Comparison of ENCODE assay signal across 10 mouse cellular contexts in the genomic region with DNA sequence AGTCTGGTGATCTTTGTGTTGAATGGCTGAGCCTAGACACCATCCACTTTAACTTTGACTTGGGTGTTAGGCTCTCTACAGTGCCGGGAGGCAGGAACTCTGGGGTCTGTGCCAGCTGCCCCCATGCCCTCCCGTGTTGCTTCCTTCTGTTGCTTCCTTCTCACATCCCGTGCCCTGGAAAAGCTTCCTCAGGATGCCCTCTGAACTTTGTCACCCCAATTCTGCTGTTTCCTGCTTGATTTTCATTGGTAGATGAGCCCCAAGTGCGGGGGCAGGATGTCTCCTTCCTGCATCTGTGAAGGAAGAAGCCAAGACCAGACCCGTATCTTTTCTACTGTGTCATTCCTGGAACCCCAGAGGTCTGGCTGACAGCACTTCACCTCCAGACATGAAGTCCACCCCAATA. TPM values are rescaled to one million over a fixed set of nuclear protein-coding genes. Genes with fewer than 3 reads are reported as not detected.
DNase-seq lines count a peak whose midpoint lies in the region; ATAC-seq and TF ChIP-seq lines count a peak whose summit lies in the region.
"Had no signal": no experiment of that assay in that cellular context is flagged by ENCODE, and none has a peak within 500 bp of the region (broad histone marks: within the 10 kb centered on the region; RNA-seq: fewer than 3 reads in every experiment).

No protein-coding gene starts in this region.

- WGBS in lung, adult 2 months = 36% methylated on average over 5 of the region's 5 CpGs
- 50% methylated on average over 5 of the region's 5 CpGs for WGBS in embryonic facial prominence, embryonic 15.5 days
- WGBS in kidney, embryonic 16.5 days = 53% methylated on average over 5 of the region's 5 CpGs
- 29% methylated on average over 5 of the region's 5 CpGs for WGBS in thymus, adult 2 months
- WGBS in cerebellum, adult 2 months = 44% methylated on average over 5 of the region's 5 CpGs

- no peak overlapping the region for H3K4me2 ChIP-seq in embryonic facial prominence, embryonic 15.5 days (replicated peaks)
- H3K4me2 ChIP-seq in kidney, embryonic 16.5 days (replicated peaks; ENCODE audit: low read depth, low read length) = no peak overlapping the region

- DNase-seq in lung, adult 18-20 months = peak; percentile 32 to 36
- DNase-seq in lung, adult 2 months = no peak
- peak; percentile 64 for DNase-seq in thymus, adult 2 months
- no peak for DNase-seq in layer of hippocampus, adult 9-10 months (ENCODE audit: low spot score)
- DNase-seq in cerebellum, adult 2 months = no peak
- no peak for DNase-seq in MN1 (ENCODE audit: low spot score)

- no peak for TF ChIP-seq POLR2A in lung, adult 2 months (IDR thresholded peaks at IDR 0.05; ENCODE audit: borderline replicate concordance, extremely low read depth, low read depth, low read length)
- no peak for TF ChIP-seq POLR2A in thymus, adult 2 months (IDR thresholded peaks at IDR 0.05; ENCODE audit: control insufficient read depth, extremely low read depth, insufficient read depth, low read length, poor library complexity)
- no peak for TF ChIP-seq POLR2A in cerebellum, adult 2 months (IDR thresholded peaks at IDR 0.05; ENCODE audit: borderline replicate concordance, insufficient read depth, low read length)

- H3K9ac ChIP-seq in embryonic facial prominence, embryonic 15.5 days = no peak overlapping the region
- H3K9ac ChIP-seq in kidney, embryonic 16.5 days (replicated peaks; ENCODE audit: low read length) = no peak overlapping the region

- no peaks in the 10 kb centered on the region for H3K9me3 ChIP-seq in embryonic facial prominence, embryonic 15.5 days (replicated peaks)
- no peaks in the 10 kb centered on the region for H3K9me3 ChIP-seq in kidney, embryonic 16.5 days (ENCODE audit: low read length)

- ATAC-seq in embryonic facial prominence, embryonic 15.5 days (ENCODE audit: insufficient number of reproducible peaks, low FRiP score, low TSS enrichment, low read depth) = no peak
- ATAC-seq in kidney, embryonic 16.5 days (ENCODE audit: low FRiP score, low TSS enrichment) = no peak

- TF ChIP-seq CTCF in lung, adult 2 months (IDR thresholded peaks at IDR 0.05; ENCODE audit: insufficient read depth, low read length) = no peak
- no peak for TF ChIP-seq CTCF in thymus, adult 2 months (IDR thresholded peaks at IDR 0.05; ENCODE audit: borderline replicate concordance, control insufficient read depth, extremely low read depth, insufficient read depth, low read length, poor library complexity)
- no peak for TF ChIP-seq CTCF in cerebellum, adult 2 months (IDR thresholded peaks at IDR 0.05; ENCODE audit: borderline replicate concordance, insufficient read depth, low read depth, low read length)

- H3K4me3 ChIP-seq in lung, adult 2 months (replicated peaks; ENCODE audit: extremely low read depth, low read depth, low read length) = no peak overlapping the region
- H3K4me3 ChIP-seq in embryonic facial prominence, embryonic 15.5 days (replicated peaks) = no peak overlapping the region
- no peak overlapping the region for H3K4me3 ChIP-seq in kidney, embryonic 16.5 days (ENCODE audit: low read length)
- peak overlapping the region; percentile 47 for H3K4me3 ChIP-seq in thymus, adult 2 months (ENCODE audit: control insufficient read depth, insufficient read depth, low read length)
- H3K4me3 ChIP-seq in cerebellum, adult 2 months (replicated peaks; ENCODE audit: insufficient read depth, low read depth, low read length) = no peak overlapping the region
- H3K4me3 ChIP-seq: erythroblast, embryonic 14.5 days; myocyte had no signal

- no peaks in the 10 kb centered on the region for H3K36me3 ChIP-seq in embryonic facial prominence, embryonic 15.5 days
- no peaks in the 10 kb centered on the region for H3K36me3 ChIP-seq in kidney, embryonic 16.5 days (ENCODE audit: insufficient read depth, low read length)
- no peaks in the 10 kb centered on the region for H3K36me3 ChIP-seq in thymus, adult 2 months (ENCODE audit: control insufficient read depth, insufficient read depth, low read length)

- H3K4me1 ChIP-seq in lung, adult 2 months (ENCODE audit: control insufficient read depth, insufficient read depth, low read length) = peaks cover 4% of the 10 kb centered on the region
- H3K4me1 ChIP-seq in embryonic facial prominence, embryonic 15.5 days = peaks cover 31% of the 10 kb centered on the region
- H3K4me1 ChIP-seq in kidney, embryonic 16.5 days (ENCODE audit: insufficient read depth, low read length) = peaks cover 17% of the 10 kb centered on the region
- H3K4me1 ChIP-seq in thymus, adult 2 months (replicated peaks; ENCODE audit: control insufficient read depth, insufficient read depth, low read length) = peaks cover 13% of the 10 kb centered on the region
- peaks cover 18% of the 10 kb centered on the region for H3K4me1 ChIP-seq in cerebellum, adult 2 months (ENCODE audit: control insufficient read depth, insufficient read depth, low read length)

- H3K27me3 ChIP-seq in embryonic facial prominence, embryonic 15.5 days = no peaks in the 10 kb centered on the region
- H3K27me3 ChIP-seq in kidney, embryonic 16.5 days (ENCODE audit: insufficient read depth, low read length) = no peaks in the 10 kb centered on the region
- no peaks in the 10 kb centered on the region for H3K27me3 ChIP-seq in thymus, adult 2 months (ENCODE audit: control insufficient read depth, insufficient read depth, low read length)
- H3K27me3 ChIP-seq in cerebellum, adult 2 months (ENCODE audit: control insufficient read depth, insufficient read depth, low read length) = no peaks in the 10 kb centered on the region

- peak overlapping the region; percentile 19 for H3K27ac ChIP-seq in embryonic facial prominence, embryonic 15.5 days (replicated peaks)
- H3K27ac ChIP-seq in kidney, embryonic 16.5 days (ENCODE audit: low read length) = peak overlapping the region; percentile 59
- H3K27ac ChIP-seq in thymus, adult 2 months (ENCODE audit: control insufficient read depth, insufficient read depth, low read length) = peak overlapping the region; percentile 91
- no peak overlapping the region for H3K27ac ChIP-seq in cerebellum, adult 2 months (ENCODE audit: insufficient read depth, low read length)

RNA-seq across cellular contexts. Expression of gene Cstad, which starts 41.4 kb away (rescaled TPM):
- polyA plus RNA-seq in lung, adult 2 months (2012; rRNA removed) = 0.69 and 1.6 TPM in 2 replicates
- 1.8 and 3.2 TPM in 2 replicates for polyA plus RNA-seq in embryonic facial prominence, embryonic 15.5 days (2015; fragmentation: Nextera tagmentation; extraction: Ambion mirVana)
- polyA plus RNA-seq in kidney, embryonic 16.5 days (2015; fragmentation: Nextera tagmentation; extraction: Ambion mirVana) = 1.5 and 2.5 TPM in 2 replicates
- polyA plus RNA-seq in thymus, adult 2 months (2012; rRNA removed) = 1.7 and 2.9 TPM in 2 replicates
- 3.2 and 3.7 TPM in 2 replicates for polyA plus RNA-seq in cerebellum, adult 2 months (2012; rRNA removed)
- polyA plus RNA-seq: erythroblast, embryonic 14.5 days had no signal

Comparison
In these comparisons a context has a peak if more than half of its experiments do, and no peak if none do; other contexts are left out.
1. DNase-seq: peak in lung, adult 18-20 months (2 of 2) and thymus, adult 2 months (single experiment); none in lung, adult 2 months (single experiment), layer of hippocampus, adult 9-10 months (single experiment), cerebellum, adult 2 months (0 of 2) and MN1 (single experiment).